Mouse (Mus musculus) cortical plate, adult 2 months (tissue): ENCODE data around the gene Tnik. TPM values are rescaled to one million over a fixed set of nuclear protein-coding genes. Genes with fewer than 3 reads are reported as not detected.
A peak's percentile ranks its signal among the peaks of the same experiment; 100 is the strongest.

Experiments used
- H3K27ac ChIP-seq: fragments of 200-500 bp; 2 replicates; pipeline ENCODE4 v1.5.1; 2012; ENCODE audit warnings: low read length, control low read depth, inconsistent platforms; ENCODE audit not compliant: insufficient read depth
- H3K4me1 ChIP-seq: fragments of 200-500 bp; 2 replicates; pipeline ENCODE4 v1.6.1; 2011; ENCODE audit warnings: low read length; ENCODE audit not compliant: control insufficient read depth, insufficient read depth
- H3K4me3 ChIP-seq: fragments of 200-500 bp; 2 replicates; pipeline ENCODE4 v1.5.1; 2011; ENCODE audit warnings: mild to moderate bottlenecking, low read length, control low read depth; ENCODE audit not compliant: insufficient read depth
- CTCF ChIP-seq: fragments of 200-500 bp; IDR thresholded peaks from 2 replicates; pipeline ENCODE4 v1.5.1; 2011; ENCODE audit warnings: mild to moderate bottlenecking, control low read depth, low read length; ENCODE audit not compliant: insufficient read depth; ENCODE audit errors: extremely low read depth
- POLR2A ChIP-seq: fragments of 200-500 bp; IDR thresholded peaks from 2 replicates; pipeline ENCODE4 v1.6.1; 2011; ENCODE audit warnings: mild to moderate bottlenecking, low read length, control low read depth; ENCODE audit not compliant: insufficient read depth; ENCODE audit errors: extremely low read depth
- polyA plus RNA-seq: library from polyadenylated mRNA; depleted of rRNA; stranded (reverse); fragments of >200 nt; gene quantifications from 2 replicates; pipeline ENCODE4 v1.2.3, GENCODE M21; 2012; rRNA removed

Gene Tnik
- 95.8 and 104 TPM in 2 replicates for polyA plus RNA-seq

- H3K4me3 ChIP-seq: peak within 1 kb of the TSS; percentile 96
- peak within 1 kb of the TSS; percentile 94 for H3K27ac ChIP-seq
- no peak for TF ChIP-seq CTCF
- peak; percentile 89 for TF ChIP-seq POLR2A
- peaks cover 13% of the 10 kb centered on the region for H3K4me1 ChIP-seq
These were observed at the start of gene Tnik for GRCm38 (mm10) chr3:28263002-28263947. Gene Tnik, plus strand, starts transcription at chr3:28263214.

DNA sequence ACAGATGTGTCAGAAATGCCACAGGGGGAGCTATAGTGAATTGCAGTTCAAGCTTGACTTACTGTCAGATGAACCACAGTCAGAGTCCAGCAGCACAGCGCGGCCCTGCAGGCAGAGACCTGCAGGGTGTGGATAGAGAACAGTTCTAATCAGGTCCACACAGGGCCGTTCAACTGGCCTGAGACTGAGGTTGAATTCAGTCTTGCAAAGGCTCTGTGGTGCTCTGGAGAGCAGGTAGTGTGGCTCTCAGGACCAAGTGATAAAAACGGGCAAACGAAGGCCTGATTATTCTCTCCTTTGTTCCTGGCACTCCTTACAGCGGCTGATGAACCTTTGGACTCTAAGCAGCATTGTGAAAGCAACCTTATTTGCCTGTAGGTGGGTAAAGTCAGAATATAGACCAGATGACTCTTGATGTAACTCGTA is 48.1 kb upstream of the Tnik start:
- no peaks in the 10 kb centered on the region for H3K4me1 ChIP-seq
- H3K27ac ChIP-seq: no peak overlapping the region
- H3K4me3 ChIP-seq: no peak overlapping the region
- TF ChIP-seq CTCF: no peak
- TF ChIP-seq POLR2A: no peak

- Histone ChIP-seq H3K27ac (no peak overlapping the region), H3K4me1 (no peaks in the 10 kb centered on the region), H3K4me3 (no peak overlapping the region)
- TF ChIP-seq POLR2A (no peak), CTCF (no peak)
These were observed 46.0 kb upstream of the Tnik start for GRCm38 (mm10) chr3:28217001-28217400.

DNA sequence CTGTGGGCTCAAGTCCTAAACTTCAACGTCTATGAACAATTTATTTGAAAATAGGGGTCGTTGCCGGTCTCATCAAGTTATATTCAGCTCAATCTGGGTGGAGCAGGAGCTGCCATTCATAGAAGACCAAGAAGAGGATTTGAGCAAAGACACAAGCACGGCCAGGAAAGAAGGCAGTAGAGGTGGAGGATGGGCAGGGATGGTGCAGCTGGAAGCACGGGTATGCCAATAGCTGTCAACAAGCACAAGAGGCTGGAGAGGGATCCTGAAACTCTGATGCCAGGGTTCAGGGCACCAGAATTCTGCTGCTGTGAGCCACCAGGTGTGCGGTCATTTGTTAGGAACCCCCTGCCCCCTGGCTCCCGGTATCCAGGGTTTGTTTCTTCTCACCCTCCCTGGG is 43.5 kb upstream of the Tnik start:
- no peaks in the 10 kb centered on the region for H3K4me1 ChIP-seq
- no peak overlapping the region for H3K27ac ChIP-seq
- H3K4me3 ChIP-seq: no peak overlapping the region
- TF ChIP-seq POLR2A: no peak
- no peak for TF ChIP-seq CTCF

DNA sequence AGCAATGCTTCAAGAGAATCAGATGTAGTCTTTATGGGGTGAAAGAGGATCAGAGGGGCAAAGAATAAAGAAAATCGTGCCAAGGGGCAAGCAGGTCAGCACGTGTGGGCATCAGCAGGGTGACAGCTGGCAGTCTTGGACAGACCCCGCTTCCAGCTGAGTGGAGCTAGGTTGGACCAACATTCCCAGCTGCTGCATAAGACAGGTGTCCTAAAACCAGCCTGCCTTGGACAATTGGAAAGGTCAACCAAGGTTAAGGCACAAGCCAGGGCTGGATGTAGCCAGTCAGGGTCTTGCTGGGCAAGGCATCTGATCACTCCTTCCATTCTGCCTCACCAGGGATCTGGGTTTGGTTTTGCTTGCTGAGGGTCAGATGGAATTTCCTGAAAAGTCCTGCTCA is 43.0 kb upstream of the Tnik start:
- TF ChIP-seq CTCF (no peak), POLR2A (no peak)
- no peak overlapping the region for H3K27ac ChIP-seq
- no peak overlapping the region for H3K4me3 ChIP-seq
- no peaks in the 10 kb centered on the region for H3K4me1 ChIP-seq

GRCm38 (mm10) chr3:28224437-28225356 is 38.3 kb upstream of the Tnik start:
- Histone ChIP-seq H3K4me3 (no peak overlapping the region), H3K4me1 (no peaks in the 10 kb centered on the region), H3K27ac (peak overlapping the region; percentile 66; the same call in 1 of the 2 replicates)
- TF ChIP-seq POLR2A: no peak

DNA sequence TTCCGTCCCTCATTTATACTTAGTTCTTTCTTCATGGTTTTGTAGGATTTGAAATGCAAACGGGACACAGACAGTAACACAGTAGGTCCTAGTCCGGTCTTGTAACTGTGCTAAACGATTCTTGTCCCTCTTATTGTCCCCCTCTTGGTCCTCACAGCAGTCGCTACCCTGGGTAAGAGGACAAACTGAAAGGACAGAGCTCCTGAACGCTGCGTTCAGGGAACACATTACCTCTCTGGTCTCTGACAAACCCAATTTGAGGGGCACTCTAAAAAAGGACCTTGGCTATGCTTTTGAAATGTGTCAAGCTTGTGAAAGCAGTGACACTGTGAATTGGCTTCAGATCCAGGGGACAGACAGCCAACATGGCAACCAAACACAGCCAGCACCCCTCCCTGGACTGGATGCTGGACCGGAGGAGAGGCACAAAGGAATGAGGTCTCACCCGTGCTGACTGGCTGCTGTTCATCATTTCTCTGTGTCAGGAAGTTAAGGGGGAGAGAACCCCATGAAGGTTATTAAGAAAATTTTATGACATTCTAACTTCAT is 37.6 kb upstream of the Tnik start:
- Histone ChIP-seq H3K4me3 (no peak overlapping the region), H3K27ac (peak overlapping the region; percentile 66; the same call in 1 of the 2 replicates), H3K4me1 (no peaks in the 10 kb centered on the region)
- TF ChIP-seq POLR2A: no peak
- TF ChIP-seq CTCF: no peak

DNA sequence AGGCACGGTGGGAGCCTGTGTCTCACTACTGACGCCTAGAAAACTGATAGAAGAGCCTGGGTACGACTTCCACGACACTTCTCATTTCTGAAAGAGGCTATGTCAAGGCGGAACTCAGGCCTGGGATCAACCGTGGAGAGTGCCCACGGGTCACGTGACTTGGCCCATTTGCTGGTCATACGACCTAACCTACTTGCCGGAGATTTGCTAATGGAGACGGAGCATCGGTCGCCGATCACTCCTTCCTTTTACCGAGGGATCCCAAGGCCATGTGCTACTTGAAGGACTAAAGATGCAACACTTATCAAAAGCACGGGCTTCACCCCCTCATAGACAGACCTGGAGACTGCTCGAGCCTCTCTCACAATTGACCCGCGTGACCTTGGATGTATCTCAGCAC is 36.8 kb upstream of the Tnik start:
- Histone ChIP-seq H3K4me1 (no peaks in the 10 kb centered on the region), H3K27ac (no peak overlapping the region; the same call in none of the 2 replicates), H3K4me3 (no peak overlapping the region)
- no peak for TF ChIP-seq CTCF
- no peak for TF ChIP-seq POLR2A

GRCm38 (mm10) chr3:28228930-28229329 is 34.1 kb upstream of the Tnik start:
- H3K27ac ChIP-seq: no peak overlapping the region
- H3K4me1 ChIP-seq: no peaks in the 10 kb centered on the region
- TF ChIP-seq CTCF: no peak
- TF ChIP-seq POLR2A: no peak
- no peak overlapping the region for H3K4me3 ChIP-seq

- Histone ChIP-seq H3K4me1 (no peaks in the 10 kb centered on the region), H3K4me3 (no peak overlapping the region), H3K27ac (no peak overlapping the region)
- TF ChIP-seq CTCF (no peak), POLR2A (no peak)
These were observed 33.5 kb upstream of the Tnik start for GRCm38 (mm10) chr3:28229503-28229902.
